Mouse (Mus musculus) urinary bladder, postnatal 0 days (tissue): ENCODE data around the gene Gm20869. TPM values are rescaled to one million over a fixed set of nuclear protein-coding genes. Genes with fewer than 3 reads are reported as not detected.

ENCODE experiments used
- polyA plus RNA-seq: library from polyadenylated mRNA; unstranded; fragments of >200 nt; fragmentation: Nextera tagmentation; extraction: Ambion mirVana; gene quantifications from 2 replicates; pipeline ENCODE4 v1.2.1, GENCODE M21; 2015

Gm20869 gene
- polyA plus RNA-seq: not detected in 2 replicates

GRCm38 (mm10) chrY:71469149-71469548 lies at the start of gene Gm20869:
Gene Gm20869 (plus strand): TSS chrY:71469449.

Other genes starting within 250 kb of the Gm20869 start
- gene Gm20870, start 222.6 kb downstream of the Gm20869 start, polyA plus RNA-seq: not detected in 2 replicates